Mouse (Mus musculus): ENCODE results near the gene Zfyve21.

Zfyve21 gene

DNA sequence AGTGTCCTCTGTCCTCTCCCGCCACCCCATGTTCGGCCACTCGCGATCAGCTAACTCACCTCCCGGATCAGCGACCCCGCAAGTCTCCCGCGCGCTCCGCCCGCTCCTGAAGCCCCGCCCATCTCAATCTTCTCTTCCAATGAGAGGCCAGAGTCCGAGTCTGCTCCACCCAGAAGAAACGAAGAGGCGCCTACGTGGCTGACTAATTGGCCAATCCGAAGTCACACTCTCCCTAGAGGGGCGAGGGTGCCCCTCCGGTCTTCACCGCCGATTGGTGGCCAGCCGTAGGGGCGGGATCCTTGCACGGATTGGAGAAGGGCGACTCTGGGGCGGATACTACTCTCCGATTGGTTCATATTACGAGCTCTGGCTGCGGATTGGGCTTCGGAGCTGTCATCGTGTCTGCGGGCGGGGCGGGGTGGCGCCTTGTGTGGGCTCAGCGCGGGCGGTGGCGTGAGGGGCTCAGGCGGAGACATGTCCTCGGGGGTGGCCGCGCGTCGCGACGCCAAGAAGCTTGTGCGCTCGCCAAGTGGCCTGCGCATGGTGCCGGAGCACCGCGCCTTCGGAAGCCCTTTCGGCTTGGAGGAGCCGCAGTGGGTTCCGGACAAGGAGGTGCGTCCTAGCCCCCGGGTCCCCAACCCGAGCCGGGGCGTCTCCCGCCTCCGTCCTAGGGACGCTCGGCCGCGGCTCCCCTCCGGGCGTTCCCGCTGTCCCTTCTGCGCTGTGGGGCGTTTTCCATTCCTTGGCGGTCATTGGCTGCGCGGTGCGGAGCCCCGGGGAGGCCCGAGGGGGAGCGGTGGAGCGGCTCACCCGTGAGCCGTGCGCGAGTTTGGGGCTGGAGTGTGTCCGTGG lies at the start of gene Zfyve21, which contains the start of gene Xrcc3:
Zfyve21 (plus strand) TSS at position 405 of the 852 bp plus-strand sequence.
Xrcc3 (minus strand) TSS at position 108 of the 852 bp plus-strand sequence.
- peak; percentile 91 to 96 for DNase-seq (ENCODE audit: low spot score in 2 of 2)

- DNase-seq (ENCODE audit: low spot score in 2 of 2), result no peak
Measured at GRCm38 (mm10) chr12:111766313-111767236, 47.4 kb upstream of the Zfyve21 start.

DNA sequence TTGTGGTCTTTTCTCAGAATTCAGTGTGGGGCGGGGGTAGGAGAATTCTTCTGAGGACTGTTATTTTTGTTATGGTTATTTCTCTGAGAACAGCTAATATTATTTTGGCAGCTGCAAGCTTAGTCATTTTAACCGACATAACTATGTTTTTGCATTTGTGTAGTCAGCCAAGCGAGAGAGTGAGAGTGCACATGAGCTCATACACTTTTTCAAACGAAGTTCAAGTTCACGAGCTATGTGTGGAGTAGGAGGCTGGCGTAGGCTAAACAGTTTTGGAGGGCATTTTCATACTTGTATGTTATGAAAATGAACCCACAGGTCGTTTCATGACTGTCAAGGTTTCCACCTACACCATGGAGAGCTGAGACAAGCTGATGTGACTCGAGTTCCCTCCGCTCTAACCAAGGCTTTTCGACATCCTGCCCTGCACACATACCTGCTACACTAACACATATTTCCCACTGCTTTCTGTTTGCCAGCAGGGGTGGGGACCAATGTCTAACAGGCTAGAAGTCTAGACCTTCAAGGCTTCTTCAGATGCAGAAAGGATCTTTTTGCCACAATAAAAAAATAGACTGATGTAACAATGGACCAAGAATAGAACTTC lies 45.5 kb upstream of the Zfyve21 start:
- DNase-seq (ENCODE audit: low spot score in 2 of 2), result no peak

- peak in 1 of 2 experiments; percentile 50 for DNase-seq (ENCODE audit: low spot score in 2 of 2)
Measured at GRCm38 (mm10) chr12:111769306-111769705, 44.7 kb upstream of the Zfyve21 start.

- no peak for DNase-seq (ENCODE audit: low spot score in 2 of 2)
Measured at GRCm38 (mm10) chr12:111769816-111770577, 44.0 kb upstream of the Zfyve21 start.

DNA sequence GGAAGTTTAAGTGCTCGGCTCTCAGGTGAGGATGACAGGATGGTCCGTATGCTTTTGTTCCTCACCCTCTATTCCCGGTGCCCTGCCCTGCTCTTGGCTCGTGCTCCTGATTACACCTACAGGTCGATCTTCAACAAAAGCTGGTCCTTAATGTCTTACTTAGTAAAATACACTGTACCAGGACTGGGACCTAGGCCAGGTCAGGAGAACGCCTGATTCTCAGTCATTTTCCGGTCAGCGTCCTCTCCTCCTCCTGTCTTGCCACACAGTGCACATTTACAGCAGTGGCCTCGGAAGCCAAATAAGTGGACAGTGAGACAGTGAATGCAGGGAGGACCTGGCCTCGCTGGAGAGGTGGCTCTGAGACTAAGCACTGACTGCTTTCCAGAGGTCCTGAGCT lies 43.3 kb upstream of the Zfyve21 start:
- DNase-seq (ENCODE audit: low spot score in 2 of 2), result no peak

DNA sequence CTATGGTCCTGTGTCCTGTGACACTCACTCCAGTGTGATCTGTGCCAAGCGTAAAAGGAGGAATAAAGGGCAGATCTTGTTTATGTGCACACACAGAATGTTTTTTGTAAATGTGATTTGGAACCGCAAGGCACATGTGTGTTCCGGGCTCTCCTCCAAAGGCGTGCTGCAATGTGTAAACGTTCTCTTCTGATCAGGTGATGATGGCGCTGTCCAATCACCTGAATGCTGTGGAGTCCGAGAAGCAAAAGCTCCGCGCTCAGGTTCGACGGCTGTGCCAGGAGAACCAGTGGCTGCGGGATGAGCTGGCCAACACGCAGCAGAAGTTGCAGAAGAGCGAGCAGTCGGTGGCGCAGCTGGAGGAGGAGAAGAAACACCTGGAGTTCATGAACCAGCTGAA lies 39.8 kb upstream of the Zfyve21 start:
- DNase-seq (ENCODE audit: low spot score in 2 of 2), result no peak

DNA sequence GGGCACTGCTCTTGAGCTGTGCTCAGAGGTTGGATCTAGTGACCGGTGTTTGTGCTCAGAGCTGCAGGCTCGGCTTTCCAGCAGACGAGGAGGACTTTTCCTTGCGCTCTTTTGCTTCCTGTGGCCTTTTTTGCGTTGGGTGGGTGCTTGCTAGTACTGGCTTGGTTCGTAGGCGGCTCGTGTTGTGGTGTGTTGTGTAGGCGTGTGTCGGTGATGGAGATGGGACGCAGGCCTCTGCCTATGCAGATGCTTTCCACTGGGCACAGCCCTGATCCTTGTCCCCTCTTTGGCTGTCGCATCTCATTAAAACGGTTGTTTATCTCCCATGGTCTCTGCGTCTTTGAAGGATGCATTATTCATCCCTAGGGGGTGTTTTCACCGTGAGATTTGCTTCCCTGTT lies 39.1 kb upstream of the Zfyve21 start:
- DNase-seq (ENCODE audit: low spot score in 2 of 2), result no peak

DNA sequence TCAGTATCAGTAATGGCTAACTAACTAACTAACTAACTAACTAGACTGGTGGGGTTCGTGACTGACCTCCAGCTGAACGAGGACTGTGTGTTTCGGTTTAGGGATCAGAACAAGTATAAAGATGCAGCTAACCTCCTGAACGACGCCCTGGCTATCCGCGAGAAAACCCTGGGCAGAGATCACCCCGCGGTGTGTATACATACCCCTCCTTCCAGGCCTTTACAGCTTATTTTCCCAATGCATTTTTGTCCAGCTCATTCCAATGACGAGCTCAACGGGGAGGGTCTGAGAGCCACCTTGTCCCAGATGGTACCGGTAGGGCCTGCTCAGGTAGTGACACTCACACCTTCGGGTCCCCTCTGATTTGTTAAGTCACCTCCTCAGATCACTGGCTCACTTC lies 36.1 kb upstream of the Zfyve21 start:
- no peak for DNase-seq (ENCODE audit: low spot score in 2 of 2)

DNA sequence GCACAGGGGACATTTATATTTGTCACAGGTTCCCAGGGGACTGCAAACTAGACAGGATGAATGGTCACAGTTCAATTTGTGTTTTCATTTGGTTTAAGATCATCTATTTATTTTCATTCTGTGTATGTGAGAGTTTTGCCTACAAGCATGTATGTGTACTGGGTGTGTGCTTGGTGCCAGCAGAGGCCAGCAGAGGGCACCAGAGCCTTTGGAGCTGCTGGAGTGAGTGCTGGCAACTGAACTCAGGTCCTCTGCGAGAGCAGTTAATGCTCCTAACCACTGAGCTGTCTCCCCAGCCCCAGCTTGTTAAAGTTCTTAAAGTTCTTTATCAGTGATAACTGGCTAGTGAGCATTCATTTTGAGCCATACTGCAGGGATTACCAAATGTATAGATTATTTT lies 34.4 kb upstream of the Zfyve21 start:
- no peak for DNase-seq (ENCODE audit: low spot score in 2 of 2)

GRCm38 (mm10) chr12:111785174-111785573 lies 28.8 kb upstream of the Zfyve21 start:
- no peak for DNase-seq (ENCODE audit: low spot score in 2 of 2)

- no peak for DNase-seq (ENCODE audit: low spot score in 2 of 2)
Measured at GRCm38 (mm10) chr12:111787015-111787414, 27.0 kb upstream of the Zfyve21 start.

DNA sequence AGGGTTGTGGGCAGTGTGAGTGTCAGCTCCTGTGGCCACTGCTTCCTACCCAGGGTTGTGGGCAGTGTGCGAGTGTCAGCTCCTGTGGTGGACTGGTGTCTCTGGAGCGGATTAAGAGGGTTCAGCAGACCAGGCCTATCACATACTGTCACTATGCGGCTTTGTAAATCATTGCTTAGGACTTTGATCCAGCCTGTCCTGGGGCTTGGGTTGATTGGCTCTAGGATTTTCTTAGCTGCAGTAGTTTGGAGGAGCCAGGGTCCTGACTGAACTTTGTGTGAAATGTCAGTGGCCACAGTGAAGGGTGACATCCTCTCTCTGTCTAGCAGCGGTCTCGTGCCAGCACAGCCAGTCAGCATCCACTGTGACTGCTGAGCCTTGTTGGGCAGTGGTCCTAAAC lies 23.9 kb upstream of the Zfyve21 start:
- DNase-seq (ENCODE audit: low spot score in 2 of 2), result no peak

GRCm38 (mm10) chr12:111790631-111791030 lies 23.3 kb upstream of the Zfyve21 start:
- no peak for DNase-seq (ENCODE audit: low spot score in 2 of 2)

GRCm38 (mm10) chr12:111791474-111792104 lies 22.4 kb upstream of the Zfyve21 start:
- no peak for DNase-seq (ENCODE audit: low spot score in 2 of 2)

GRCm38 (mm10) chr12:111794102-111794501 lies 19.9 kb upstream of the Zfyve21 start:
- peak in 1 of 2 experiments; percentile 43 for DNase-seq (ENCODE audit: low spot score in 2 of 2)

GRCm38 (mm10) chr12:111794526-111795179 lies 19.3 kb upstream of the Zfyve21 start:
- no peak for DNase-seq (ENCODE audit: low spot score in 2 of 2)

- no peak for DNase-seq (ENCODE audit: low spot score in 2 of 2)
Measured at GRCm38 (mm10) chr12:111795180-111795895, 18.6 kb upstream of the Zfyve21 start.

DNA sequence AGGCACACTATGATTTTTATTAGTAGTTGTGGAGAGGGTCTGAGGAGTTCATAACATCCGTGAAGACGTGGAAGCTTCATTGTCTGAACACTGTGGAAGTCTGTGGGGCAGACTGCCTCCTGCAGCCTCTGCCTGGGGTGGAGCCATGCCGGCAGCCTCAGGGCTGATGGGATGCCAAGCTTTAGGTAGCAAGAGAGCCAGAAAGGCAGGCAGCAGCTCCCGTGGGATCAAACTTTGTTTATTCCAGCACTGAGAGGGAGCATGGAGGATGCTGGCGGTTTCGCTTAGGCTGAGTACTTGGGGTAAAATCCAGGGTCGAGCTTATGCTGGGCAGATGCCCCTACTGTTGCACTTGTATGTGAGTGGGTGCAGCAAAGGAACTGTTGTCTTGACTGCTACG lies 16.7 kb upstream of the Zfyve21 start:
- no peak for DNase-seq (ENCODE audit: low spot score in 2 of 2)

- DNase-seq (ENCODE audit: low spot score in 2 of 2), result no peak
Measured at GRCm38 (mm10) chr12:111798493-111798892, 15.5 kb upstream of the Zfyve21 start.
